Mouse (Mus musculus): ENCODE measurements around the gene Hspb6. TPM values are rescaled to one million over a fixed set of nuclear protein-coding genes. Genes with fewer than 3 reads are reported as not detected.

Hspb6 gene
- polyA plus RNA-seq, 1 experiment from 2014 or later, result 5.4 TPM

DNA sequence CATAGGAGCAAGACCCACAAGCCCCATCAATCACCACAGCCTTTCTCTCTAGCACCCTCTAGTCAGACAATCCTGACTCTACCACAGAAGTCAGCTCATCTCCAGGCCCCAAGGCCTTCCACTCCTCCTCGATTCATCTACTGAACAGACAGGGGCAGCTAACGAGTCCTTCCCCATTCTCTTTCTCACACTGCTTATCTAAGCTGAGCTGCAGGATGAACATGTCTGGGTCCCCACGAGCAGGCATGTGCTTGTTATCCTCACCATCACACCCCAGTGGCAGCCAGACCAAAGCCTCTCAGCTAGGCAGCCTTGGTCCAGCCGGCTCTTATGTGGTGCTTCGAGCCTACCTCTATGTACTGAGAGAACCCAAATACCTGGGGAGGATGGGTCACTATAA is 20.4 kb downstream of the Hspb6 start:
- Histone ChIP-seq H3K4me3 (no peak overlapping the region), H3K36me3 (peaks cover 91% of the 10 kb centered on the region)
- 90% methylated on average over 5 of the region's 5 CpGs for WGBS

DNA sequence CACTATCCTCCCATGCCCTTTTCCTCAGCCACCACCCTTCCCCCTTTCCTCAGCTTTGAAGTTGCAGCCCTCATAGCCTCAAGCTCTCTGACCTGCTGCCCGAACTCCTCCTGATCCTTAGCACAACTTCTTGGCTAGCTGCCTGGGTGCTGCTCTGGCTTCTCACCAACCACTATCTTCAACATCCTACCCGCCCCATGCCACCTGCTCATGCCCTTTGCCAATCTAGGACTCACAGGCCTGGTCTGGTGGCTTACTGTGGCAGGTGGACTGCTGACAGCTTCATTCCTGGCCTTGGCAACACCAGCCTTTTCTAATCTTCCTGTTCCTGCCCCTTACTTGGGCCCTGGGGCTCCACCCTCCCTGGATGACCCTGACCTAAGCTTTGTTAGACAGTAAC is 21.0 kb downstream of the Hspb6 start:
- no peaks in the 10 kb centered on the region for H3K27me3 ChIP-seq (replicated peaks)
- peaks cover 94% of the 10 kb centered on the region for H3K36me3 ChIP-seq
- H3K27ac ChIP-seq, result no peak overlapping the region
- no peak overlapping the region for H3K9ac ChIP-seq
- no peaks in the 10 kb centered on the region for H3K4me1 ChIP-seq
- WGBS, result 84% methylated on average over 2 of the region's 2 CpGs
- no peaks in the 10 kb centered on the region for H3K9me3 ChIP-seq
- ATAC-seq (ENCODE audit: low FRiP score, low read depth), result no peak
- H3K4me2 ChIP-seq (replicated peaks), result no peak overlapping the region
- no peak overlapping the region for H3K4me3 ChIP-seq

More for the DNA sequence above, 20.4 kb downstream of the Hspb6 start:
- Histone ChIP-seq H3K9ac (no peak overlapping the region), H3K9me3 (no peaks in the 10 kb centered on the region), H3K4me1 (no peaks in the 10 kb centered on the region), H3K4me2 (replicated peaks) (no peak overlapping the region), H3K27me3 (replicated peaks) (no peaks in the 10 kb centered on the region), H3K27ac (no peak overlapping the region)
- ATAC-seq (ENCODE audit: low FRiP score, low read depth), result no peak

DNA sequence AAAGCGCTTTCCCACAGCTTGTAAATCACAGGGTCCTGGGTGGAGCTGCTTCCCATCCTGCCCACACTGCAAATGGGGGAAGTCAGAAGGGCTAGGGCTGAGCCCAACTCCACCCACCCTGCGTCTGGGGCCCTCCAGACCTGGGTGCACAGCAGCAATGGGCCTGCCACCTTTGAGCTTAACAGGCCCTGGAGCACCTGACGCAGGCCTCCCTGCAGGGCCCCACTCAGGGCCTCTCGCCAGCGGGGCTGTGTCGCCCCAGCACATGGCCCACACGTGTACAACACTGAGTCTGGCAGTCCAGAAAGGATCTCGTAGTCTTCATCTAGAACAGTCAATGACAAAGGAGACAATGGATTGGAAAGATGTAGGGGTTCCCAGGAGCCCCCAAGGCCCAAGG is 28.0 kb downstream of the Hspb6 start:
- H3K9ac ChIP-seq, result no peak overlapping the region
- no peaks in the 10 kb centered on the region for H3K4me1 ChIP-seq
- ATAC-seq (ENCODE audit: low FRiP score, low read depth), result no peak
- H3K4me3 ChIP-seq, result no peak overlapping the region
- no peak overlapping the region for H3K27ac ChIP-seq
- peaks cover 99% of the 10 kb centered on the region for H3K36me3 ChIP-seq
- WGBS, result 95% methylated on average over 8 of the region's 8 CpGs
- H3K4me2 ChIP-seq (replicated peaks), result no peak overlapping the region
- H3K9me3 ChIP-seq, result no peaks in the 10 kb centered on the region
- H3K27me3 ChIP-seq (replicated peaks), result no peaks in the 10 kb centered on the region

DNA sequence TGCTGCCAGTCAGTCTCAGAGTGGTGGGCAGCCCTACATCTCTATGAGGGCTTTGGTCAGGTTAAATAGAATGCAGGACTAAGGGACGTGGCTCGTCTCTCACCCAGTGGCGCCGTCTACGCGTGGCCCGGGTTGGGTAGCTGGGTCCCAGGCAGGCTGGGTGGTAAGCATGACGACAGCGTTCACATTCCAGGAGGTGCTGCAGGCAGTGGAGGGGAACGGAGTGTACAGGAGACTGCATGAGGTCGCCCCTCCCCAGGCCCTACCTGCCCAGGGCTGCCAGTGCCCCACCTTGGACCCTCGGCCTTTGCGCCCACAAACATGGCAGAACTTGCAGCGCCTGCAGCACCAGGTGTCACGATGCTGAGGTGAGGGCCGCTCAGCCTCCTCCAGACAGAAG is 29.6 kb downstream of the Hspb6 start:
- peaks cover 99% of the 10 kb centered on the region for H3K36me3 ChIP-seq
- ATAC-seq (ENCODE audit: low FRiP score, low read depth), result no peak
- WGBS, result 97% methylated on average over 16 of the region's 16 CpGs

DNA sequence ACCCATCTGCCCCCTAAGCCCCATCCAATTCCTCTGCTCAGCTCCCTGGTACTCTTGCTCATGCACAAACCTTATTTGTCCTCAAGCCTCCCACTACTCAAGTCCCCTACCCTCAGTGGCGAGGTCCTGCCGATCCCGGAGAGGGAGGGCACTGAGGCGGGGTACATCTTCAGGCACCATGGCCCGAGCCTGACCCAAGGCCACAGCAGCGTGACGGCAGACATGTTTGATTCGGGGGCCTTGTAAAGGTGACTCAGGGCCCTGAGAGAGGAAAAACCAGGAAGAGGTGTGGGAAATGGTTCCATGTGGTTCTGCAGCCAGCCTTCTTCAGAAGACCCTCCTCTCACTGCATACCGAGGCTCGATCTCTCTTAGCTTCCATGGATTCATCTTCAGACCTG is 32.4 kb downstream of the Hspb6 start:
- peaks cover 13% of the 10 kb centered on the region for H3K4me1 ChIP-seq
- H3K9me3 ChIP-seq, result no peaks in the 10 kb centered on the region
- ATAC-seq (ENCODE audit: low FRiP score, low read depth), result no peak
- no peaks in the 10 kb centered on the region for H3K27me3 ChIP-seq (replicated peaks)
- H3K4me3 ChIP-seq, result no peak overlapping the region
- no peak overlapping the region for H3K27ac ChIP-seq
- H3K36me3 ChIP-seq, result peaks cover 73% of the 10 kb centered on the region
- 96% methylated on average over 10 of the region's 10 CpGs for WGBS
- no peak overlapping the region for H3K9ac ChIP-seq
- no peak overlapping the region for H3K4me2 ChIP-seq (replicated peaks)

More for the DNA sequence above, 29.6 kb downstream of the Hspb6 start:
- Histone ChIP-seq H3K27ac (no peak overlapping the region), H3K27me3 (replicated peaks) (no peaks in the 10 kb centered on the region), H3K4me3 (no peak overlapping the region), H3K9me3 (no peaks in the 10 kb centered on the region), H3K9ac (no peak overlapping the region), H3K4me1 (peaks cover 2% of the 10 kb centered on the region), H3K4me2 (replicated peaks) (no peak overlapping the region)

DNA sequence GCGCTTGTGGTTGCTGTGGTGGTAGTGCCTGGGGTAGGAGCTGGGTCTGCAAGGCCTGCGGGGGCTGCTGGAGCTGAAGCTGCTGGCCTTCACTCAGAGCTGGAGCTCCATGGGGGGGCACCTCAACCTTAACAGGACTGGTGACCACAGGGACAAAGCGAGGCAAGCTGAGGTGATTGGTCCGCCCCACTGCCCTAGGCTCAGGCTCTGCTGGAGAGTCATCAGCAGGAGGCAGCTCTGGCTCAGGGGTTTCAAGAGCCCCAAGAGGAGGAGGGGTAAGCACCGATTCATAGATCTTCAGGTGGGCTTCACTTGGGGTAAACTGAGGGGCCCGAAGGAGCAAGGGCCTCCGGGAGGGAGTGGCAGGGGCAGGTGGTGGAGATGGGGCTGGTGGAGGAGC is 33.2 kb downstream of the Hspb6 start:
- WGBS, result 98% methylated on average over 7 of the region's 7 CpGs
- no peak overlapping the region for H3K27ac ChIP-seq
- ATAC-seq (ENCODE audit: low FRiP score, low read depth), result no peak
- H3K27me3 ChIP-seq (replicated peaks), result no peaks in the 10 kb centered on the region
- H3K4me3 ChIP-seq, result no peak overlapping the region
- H3K4me2 ChIP-seq (replicated peaks), result no peak overlapping the region
- H3K9ac ChIP-seq, result no peak overlapping the region
- H3K4me1 ChIP-seq, result peaks cover 19% of the 10 kb centered on the region
- H3K9me3 ChIP-seq, result no peaks in the 10 kb centered on the region
- H3K36me3 ChIP-seq, result peaks cover 65% of the 10 kb centered on the region

DNA sequence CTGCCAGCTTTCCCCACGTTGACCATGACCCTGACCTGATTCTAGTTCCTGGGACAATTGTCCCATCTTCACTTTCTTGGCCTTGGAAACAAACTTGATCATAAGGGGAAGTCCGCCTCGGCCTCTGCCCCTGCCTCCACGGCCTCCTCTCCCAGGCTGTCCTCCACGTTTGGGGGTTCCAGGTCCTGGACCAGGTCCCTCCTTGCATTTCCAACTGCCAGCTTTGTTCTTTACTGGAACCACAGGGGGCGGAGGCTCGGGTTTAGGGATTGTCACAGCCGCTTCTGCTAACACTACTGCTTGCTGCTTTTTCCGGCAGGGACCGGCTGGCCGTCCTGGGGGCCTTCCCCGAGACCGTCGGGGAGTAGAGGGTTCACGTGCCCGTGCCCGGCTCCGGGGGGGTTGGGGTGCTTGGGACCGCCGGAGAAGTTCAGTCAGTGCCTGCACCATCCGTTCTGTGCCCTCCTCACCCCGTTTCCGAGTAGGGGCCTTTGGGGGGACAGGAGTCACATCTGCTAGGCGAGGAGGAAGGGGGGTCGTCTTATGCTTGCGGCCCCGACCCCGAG is 34.6 kb downstream of the Hspb6 start:
- peaks cover 53% of the 10 kb centered on the region for H3K36me3 ChIP-seq

DNA sequence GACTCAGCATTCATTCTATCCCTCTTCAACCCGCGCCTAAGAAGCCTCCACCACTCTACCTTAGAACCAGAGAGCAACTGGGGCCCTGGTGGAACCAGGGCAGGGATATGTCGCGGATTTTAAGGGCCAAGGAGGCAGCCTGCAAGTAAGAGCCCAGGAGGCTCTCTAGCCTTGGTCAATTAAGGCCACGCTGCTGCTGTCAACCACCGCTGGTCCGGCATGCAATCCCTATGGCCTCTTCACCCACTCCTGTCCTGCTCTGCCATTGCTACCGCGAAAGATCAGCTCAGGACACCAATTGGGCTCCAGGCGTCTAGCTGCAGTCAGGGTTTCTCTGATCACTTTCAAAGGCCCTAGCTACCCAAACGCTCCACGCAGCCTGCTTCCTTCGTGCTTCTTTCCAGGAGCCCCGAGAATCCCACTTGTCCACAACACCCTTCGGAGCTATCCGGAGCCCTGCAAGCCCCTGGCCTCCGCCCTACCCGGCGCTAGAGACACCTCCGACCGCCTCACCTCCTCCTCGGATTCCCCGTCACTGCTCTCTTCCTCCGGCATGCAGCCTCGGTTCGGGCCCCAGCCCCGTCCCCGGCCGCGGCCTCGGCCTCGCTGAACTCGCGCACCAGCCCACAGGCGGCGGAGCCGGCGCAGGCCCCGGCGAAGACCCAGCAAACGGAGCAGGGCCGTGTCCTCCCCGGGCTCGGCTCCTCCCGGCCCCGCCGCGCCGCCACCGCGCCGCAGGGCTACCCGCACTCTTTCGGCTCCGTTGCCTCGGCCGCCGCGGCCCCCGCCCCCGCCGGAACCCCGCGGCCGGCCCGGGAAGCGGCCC is 36.1 kb downstream of the Hspb6 start:
- H3K27ac ChIP-seq, result peak overlapping the region; percentile 82
- under 1% methylated on average over 67 of the region's 67 CpGs for WGBS
- H3K9ac ChIP-seq, result peak overlapping the region; percentile 99
- H3K4me3 ChIP-seq, result peak overlapping the region; percentile 95
- ATAC-seq (ENCODE audit: low FRiP score, low read depth), result peak; percentile 31
- peak overlapping the region; percentile 75 for H3K4me2 ChIP-seq (replicated peaks)
- H3K4me1 ChIP-seq, result peaks cover 19% of the 10 kb centered on the region
- no peaks in the 10 kb centered on the region for H3K27me3 ChIP-seq (replicated peaks)
- peaks cover 38% of the 10 kb centered on the region for H3K36me3 ChIP-seq
- H3K9me3 ChIP-seq, result no peaks in the 10 kb centered on the region

More for the DNA sequence above, 34.6 kb downstream of the Hspb6 start:
- peaks cover 19% of the 10 kb centered on the region for H3K4me1 ChIP-seq
- H3K4me3 ChIP-seq, result no peak overlapping the region
- no peak overlapping the region for H3K27ac ChIP-seq
- ATAC-seq (ENCODE audit: low FRiP score, low read depth), result no peak
- WGBS, result 90% methylated on average over 28 of the region's 28 CpGs
- H3K4me2 ChIP-seq (replicated peaks), result peak overlapping the region; percentile 75
- no peaks in the 10 kb centered on the region for H3K27me3 ChIP-seq (replicated peaks)
- H3K9ac ChIP-seq, result no peak overlapping the region
- H3K9me3 ChIP-seq, result no peaks in the 10 kb centered on the region

DNA sequence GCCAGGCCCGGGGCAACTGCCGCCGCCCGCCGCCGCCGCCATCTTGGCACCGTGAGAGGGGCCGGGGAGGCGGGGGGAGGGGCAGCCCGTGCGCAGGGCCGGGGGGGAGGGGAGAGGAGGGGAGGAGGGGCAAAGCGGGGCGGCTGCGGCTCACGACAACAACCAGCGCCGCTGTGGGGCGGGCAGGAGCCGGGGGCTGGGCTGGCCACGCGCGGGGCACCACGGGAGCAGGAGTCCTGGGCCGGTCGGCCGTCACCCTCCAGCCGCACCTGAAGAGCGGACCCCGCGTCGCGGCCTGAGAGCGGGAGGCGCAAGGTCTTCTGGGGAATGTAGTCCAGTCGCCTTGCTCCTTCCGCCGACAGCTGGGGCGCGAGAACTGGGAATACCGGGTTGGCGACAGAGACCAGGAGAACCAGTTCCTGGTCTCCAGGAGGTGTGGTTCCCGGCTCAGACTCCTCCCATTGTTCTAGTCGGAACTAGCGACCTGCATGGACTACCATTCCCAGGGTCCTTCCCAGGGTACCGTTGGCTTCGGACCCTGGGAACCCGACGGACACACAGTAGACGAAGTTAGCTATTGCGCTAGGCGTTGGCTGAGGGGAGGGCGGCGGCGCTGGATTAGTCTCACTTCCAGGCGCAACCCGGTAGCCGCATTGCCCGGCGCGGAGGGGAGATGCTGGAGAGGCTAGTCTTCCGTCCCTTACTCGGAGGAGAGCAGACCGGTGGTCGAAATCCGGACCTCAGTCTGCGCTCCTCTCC is 36.9 kb downstream of the Hspb6 start, which contains the start of gene Kmt2b:
Kmt2b (minus strand) TSS at position 51 of the 759 bp plus-strand sequence.
- ATAC-seq (ENCODE audit: low FRiP score, low read depth), result peak; percentile 96
- Histone ChIP-seq H3K4me3 (peak within 1 kb of the TSS; percentile 95), H3K9ac (peak within 1 kb of the TSS; percentile 99), H3K9me3 (no peaks in the 10 kb centered on the region), H3K27ac (peak within 1 kb of the TSS; percentile 82), H3K36me3 (peaks cover 30% of the 10 kb centered on the region), H3K27me3 (replicated peaks) (no peaks in the 10 kb centered on the region), H3K4me2 (replicated peaks) (peak within 1 kb of the TSS; percentile 75), H3K4me1 (peaks cover 19% of the 10 kb centered on the region)
- WGBS, result under 1% methylated on average over 61 of the region's 68 CpGs

DNA sequence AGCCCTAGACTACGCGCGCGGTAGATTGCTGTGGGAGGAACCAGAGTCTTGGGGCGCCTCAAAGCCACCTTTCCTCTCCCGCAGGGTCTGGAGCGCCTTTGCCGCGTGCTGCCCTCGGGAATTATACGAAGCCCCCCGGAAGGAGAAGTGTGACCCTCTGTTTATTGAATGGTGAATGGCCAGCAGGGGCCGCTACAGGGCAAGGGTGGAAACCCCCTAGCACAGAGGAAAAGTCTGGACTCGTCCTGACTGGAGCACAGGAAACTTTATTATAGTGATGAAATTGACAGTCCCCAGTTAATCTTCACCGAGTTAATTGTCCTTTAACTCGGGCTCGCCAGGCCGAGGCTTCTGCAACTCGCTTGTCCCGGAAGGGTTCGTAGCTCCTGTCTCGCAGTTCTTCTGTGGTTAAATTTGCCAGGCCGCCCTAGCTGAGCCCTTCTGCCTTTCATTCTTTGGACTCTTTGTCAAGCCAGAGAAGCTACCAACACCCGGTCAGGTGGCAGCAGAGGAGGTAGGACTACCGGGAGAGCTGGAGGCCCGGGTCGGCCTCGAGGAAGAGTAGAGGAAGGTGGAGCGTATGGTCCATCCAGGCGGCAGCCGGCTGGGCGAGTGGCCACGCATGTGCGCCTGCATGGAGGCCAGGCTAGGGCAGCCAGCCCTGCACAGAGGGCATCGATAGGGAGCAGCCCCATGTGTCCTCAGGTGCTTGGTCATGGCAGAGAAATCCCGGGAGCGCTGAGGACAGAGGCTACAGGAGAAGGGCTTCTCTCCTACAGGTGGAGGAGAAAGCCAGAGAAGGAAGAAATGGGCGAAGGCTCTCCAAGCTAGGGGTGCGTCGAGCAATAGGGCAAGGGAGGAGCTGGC is 37.7 kb downstream of the Hspb6 start:
- ATAC-seq (ENCODE audit: low FRiP score, low read depth), result peak; percentile 79
- Histone ChIP-seq H3K9ac (peak overlapping the region; percentile 55), H3K27me3 (replicated peaks) (no peaks in the 10 kb centered on the region), H3K27ac (peak overlapping the region; percentile 62; the same call in 1 of the 2 replicates), H3K4me1 (peaks cover 19% of the 10 kb centered on the region), H3K4me3 (peak overlapping the region; percentile 95), H3K9me3 (no peaks in the 10 kb centered on the region), H3K36me3 (peaks cover 21% of the 10 kb centered on the region), H3K4me2 (replicated peaks) (peak overlapping the region; percentile 75)
- 26% methylated on average over 40 of the region's 40 CpGs for WGBS

DNA sequence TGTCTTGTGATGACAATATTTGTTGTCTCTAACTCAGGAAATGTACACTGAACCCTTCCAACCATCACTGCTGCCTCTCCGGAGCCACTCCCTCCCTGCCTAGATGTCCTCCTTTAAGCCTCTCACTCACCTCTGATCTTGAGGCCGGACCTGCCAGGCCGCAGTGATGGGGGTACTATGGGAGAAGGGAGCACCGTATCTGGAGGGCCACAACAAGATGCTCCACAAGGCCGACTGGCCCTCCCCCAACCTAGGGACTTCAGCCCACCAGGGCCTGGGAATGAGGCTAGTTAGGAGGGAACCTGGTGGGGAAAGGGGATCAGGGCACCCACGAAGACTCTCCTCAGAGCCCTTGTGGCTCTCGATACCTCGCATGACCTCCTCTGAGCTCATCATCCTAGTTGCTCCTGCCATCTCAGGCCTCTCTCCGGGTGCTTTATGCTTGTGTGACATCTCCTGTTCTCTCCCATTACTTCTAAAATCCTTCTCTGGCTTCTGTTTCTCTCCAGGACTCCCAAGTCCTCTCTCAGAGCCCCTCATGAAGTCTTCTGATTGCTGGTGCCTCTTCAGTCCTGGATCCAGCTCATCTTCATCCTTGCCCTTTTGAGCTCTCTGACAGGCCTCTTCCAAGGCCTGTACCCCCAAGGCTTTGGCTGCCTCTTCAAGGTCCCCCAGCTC is 39.1 kb downstream of the Hspb6 start:
- no peak overlapping the region for H3K4me3 ChIP-seq
- no peak for ATAC-seq (ENCODE audit: low FRiP score, low read depth)
- H3K27me3 ChIP-seq (replicated peaks), result no peaks in the 10 kb centered on the region
- H3K9ac ChIP-seq, result 0 out of 2 replicates have a peak overlapping the region, but pooled peaks have one; percentile 36
- H3K27ac ChIP-seq, result no peak overlapping the region
- no peak overlapping the region for H3K4me2 ChIP-seq (replicated peaks)
- H3K4me1 ChIP-seq, result peaks cover 19% of the 10 kb centered on the region
- peaks cover 7% of the 10 kb centered on the region for H3K36me3 ChIP-seq
- WGBS, result 85% methylated on average over 9 of the region's 9 CpGs
- no peaks in the 10 kb centered on the region for H3K9me3 ChIP-seq

Data from neural tube, embryonic 12.5 days (tissue).